Mouse (Mus musculus) layer of hippocampus, adult 6 months (tissue): Measurements from ENCODE around the gene Rad23b. TPM values are rescaled to one million over a fixed set of nuclear protein-coding genes. Genes with fewer than 3 reads are reported as not detected.

Experiments used
- long read RNA-seq, 2 experiments: library from polyadenylated mRNA; unstranded; transcript quantifications; one replicate each; pipeline ENCODE4 v2.0.0; 2019 to 2020
- polyA plus RNA-seq: library from polyadenylated mRNA; unstranded; fragments of <200 nt; fragmentation: Nextera tagmentation; gene quantifications from 2 replicates; pipeline ENCODE4 v1.2.3, GENCODE M21; 2021

Gene Rad23b
- polyA plus RNA-seq, result 27.6 and 37.1 TPM in 2 replicates
- long read RNA-seq, experiment 1, transcript Rad23b-201 (10 exons, 3,810 nt), result major isoform, 7 of 34 reads
- long read RNA-seq, experiment 1, partial matches to known transcripts, result 17 of 34 reads
- long read RNA-seq, experiment 1, other reads (novel, unspliced or antisense), result 7 of 34 reads
- long read RNA-seq, experiment 2, transcript Rad23b-201 (10 exons, 3,810 nt), result major isoform, 114 of 149 reads
- long read RNA-seq, experiment 2, partial matches to known transcripts, result 24 of 149 reads
- long read RNA-seq, experiment 2, other reads (novel, unspliced or antisense), result 7 of 149 reads

DNA sequence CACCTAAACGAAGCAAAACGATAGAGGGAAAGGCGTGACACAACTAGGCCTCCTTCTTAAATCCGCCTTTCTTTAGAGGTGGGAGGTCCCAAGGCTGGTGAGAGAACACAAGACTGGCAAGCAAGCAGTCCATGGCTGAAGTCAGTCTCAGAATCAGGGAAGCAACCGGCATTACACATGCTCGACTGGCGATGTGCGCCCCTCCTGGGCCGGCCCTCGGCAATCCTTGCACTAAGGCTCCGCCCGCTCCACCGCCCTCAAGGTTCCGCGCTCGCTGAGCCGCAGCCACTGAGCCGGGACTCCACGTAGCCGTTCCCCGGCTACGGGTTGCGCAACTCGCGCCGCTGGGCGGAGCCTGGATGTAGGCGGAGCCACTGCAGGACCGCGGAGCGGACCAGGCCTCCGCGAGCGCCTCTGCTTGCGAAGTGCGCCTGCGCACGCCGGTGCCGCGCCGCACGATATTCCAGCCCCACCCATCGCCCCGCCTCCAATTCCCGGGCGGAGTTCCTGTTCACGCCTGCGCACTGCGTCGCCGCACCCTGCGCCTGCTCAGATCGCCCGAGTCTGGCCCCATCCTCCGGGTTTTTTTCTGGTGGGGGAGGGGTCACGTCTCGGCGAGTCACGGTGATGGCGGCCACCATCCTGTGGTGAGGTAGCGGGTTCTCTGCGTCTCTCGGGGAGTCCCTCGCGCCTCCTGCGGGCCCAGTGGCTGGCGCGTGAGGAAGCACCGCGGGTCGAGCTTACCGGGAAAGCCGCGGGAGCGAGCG is at the start of gene Rad23b:
Gene Rad23b, plus strand, starts transcription at position 592 of the 767 bp plus-strand sequence.

Other genes starting within 250 kb of the Rad23b start
- 0.44 and 0.63 TPM in 2 replicates for gene Klf4, start 182.4 kb downstream of the Rad23b start, polyA plus RNA-seq